Mouse (Mus musculus) liver, embryonic 12.5 days (tissue): Measurements from ENCODE around the gene Exosc10. TPM values are rescaled to one million over a fixed set of nuclear protein-coding genes. Genes with fewer than 3 reads are reported as not detected.

Experiments used
- ATAC-seq: fragments of 200-750 bp; cut with Nextera tagmentation; 2 replicates; pipeline ENCODE4 v1.8.0; 2017; ENCODE audit warnings: moderate number of reproducible peaks, mild to moderate bottlenecking, moderate library complexity
- H3K27ac ChIP-seq: fragments of 300-500 bp; sonication (generic); 2 replicates; pipeline ENCODE4 v1.5.1; 2016; ENCODE audit warnings: mild to moderate bottlenecking
- H3K27me3 ChIP-seq: fragments of 300-500 bp; sonication (generic); replicated peaks from 2 replicates; pipeline ENCODE4 v1.6.1; 2016; ENCODE audit warnings: mild to moderate bottlenecking, moderate library complexity
- H3K36me3 ChIP-seq: fragments of 300-500 bp; sonication (generic); 2 replicates; pipeline ENCODE4 v1.6.1; 2016; ENCODE audit warnings: mild to moderate bottlenecking, moderate library complexity
- H3K4me1 ChIP-seq: fragments of 300-500 bp; sonication (generic); 2 replicates; pipeline ENCODE4 v1.6.1; 2016
- H3K4me2 ChIP-seq: fragments of 300-500 bp; sonication (generic); 2 replicates; pipeline ENCODE4 v1.6.1; 2016; ENCODE audit warnings: mild to moderate bottlenecking, moderate library complexity
- H3K4me3 ChIP-seq: fragments of 300-500 bp; sonication (generic); 2 replicates; pipeline ENCODE4 v1.5.1; 2016; ENCODE audit warnings: mild to moderate bottlenecking, moderate library complexity
- H3K9ac ChIP-seq: fragments of 300-500 bp; sonication (generic); 2 replicates; pipeline ENCODE4 v1.6.1; 2016; ENCODE audit warnings: mild to moderate bottlenecking, moderate library complexity
- H3K9me3 ChIP-seq: fragments of 300-500 bp; sonication (generic); replicated peaks from 2 replicates; pipeline ENCODE4 v1.6.1; 2016; ENCODE audit warnings: mild to moderate bottlenecking, moderate library complexity
- WGBS: fragments of 180-500 bp; shearing (Covaris S2); methylation state at CpG from one replicate; pipeline ENCODE4 v1.1.7; 2016; ENCODE audit not compliant: insufficient replicate concordance; 5-methylcytosine and 5-hydroxymethylcytosine counted together
- polyA plus RNA-seq: library from polyadenylated mRNA; unstranded; fragments of >200 nt; fragmentation: Nextera tagmentation; extraction: Ambion mirVana; gene quantifications from 2 replicates; pipeline ENCODE4 v1.2.1, GENCODE M21; 2016

The Exosc10 gene
- polyA plus RNA-seq, 1 experiment from 2014 or later, result 64.2 TPM

GRCm38 (mm10) chr4:148580765-148581164 is 22.5 kb downstream of the Exosc10 start:
- H3K9me3 ChIP-seq, result no peaks in the 10 kb centered on the region
- 0 out of 2 replicates have a peak, but pooled peaks have one; percentile 9 for ATAC-seq
- H3K36me3 ChIP-seq, result peaks cover 75% of the 10 kb centered on the region
- no peak overlapping the region for H3K4me3 ChIP-seq
- H3K9ac ChIP-seq, result no peak overlapping the region
- no peak overlapping the region for H3K27ac ChIP-seq
- H3K4me2 ChIP-seq, result no peak overlapping the region
- H3K27me3 ChIP-seq, result no peaks in the 10 kb centered on the region
- peaks cover 24% of the 10 kb centered on the region for H3K4me1 ChIP-seq
- 86% methylated on average over 9 of the region's 9 CpGs for WGBS

GRCm38 (mm10) chr4:148581422-148581821 is 23.2 kb downstream of the Exosc10 start:
- H3K4me1 ChIP-seq, result peaks cover 29% of the 10 kb centered on the region
- H3K9ac ChIP-seq, result no peak overlapping the region
- peaks cover 69% of the 10 kb centered on the region for H3K36me3 ChIP-seq
- no peak overlapping the region for H3K4me3 ChIP-seq
- H3K27ac ChIP-seq, result no peak overlapping the region
- H3K4me2 ChIP-seq, result no peak overlapping the region
- WGBS, result 82% methylated on average over 5 of the region's 5 CpGs
- H3K27me3 ChIP-seq, result no peaks in the 10 kb centered on the region
- H3K9me3 ChIP-seq, result no peaks in the 10 kb centered on the region
- ATAC-seq, result peak; percentile 36; the same call in 1 of the 2 replicates

- Histone ChIP-seq H3K9me3 (no peaks in the 10 kb centered on the region), H3K27me3 (no peaks in the 10 kb centered on the region), H3K27ac (no peak overlapping the region), H3K4me1 (peaks cover 43% of the 10 kb centered on the region), H3K9ac (no peak overlapping the region), H3K36me3 (peaks cover 50% of the 10 kb centered on the region), H3K4me2 (no peak overlapping the region), H3K4me3 (no peak overlapping the region)
- WGBS, result 11% methylated on average over 4 of the region's 4 CpGs
- ATAC-seq, result peak; percentile 26; the same call in 1 of the 2 replicates
Measured at GRCm38 (mm10) chr4:148583257-148583656, 25.0 kb downstream of the Exosc10 start.

GRCm38 (mm10) chr4:148586648-148587047 is 28.4 kb downstream of the Exosc10 start:
- H3K36me3 ChIP-seq, result peaks cover 16% of the 10 kb centered on the region
- no peak overlapping the region for H3K27ac ChIP-seq
- H3K9me3 ChIP-seq, result no peaks in the 10 kb centered on the region
- H3K27me3 ChIP-seq, result no peaks in the 10 kb centered on the region
- no peak overlapping the region for H3K4me3 ChIP-seq
- no peak overlapping the region for H3K4me2 ChIP-seq
- peaks cover 61% of the 10 kb centered on the region for H3K4me1 ChIP-seq
- no peak overlapping the region for H3K9ac ChIP-seq
- WGBS, result 16% methylated on average over 9 of the region's 9 CpGs
- ATAC-seq, result no peak

GRCm38 (mm10) chr4:148588793-148589192 is 30.6 kb downstream of the Exosc10 start:
- Histone ChIP-seq H3K9ac (no peak overlapping the region), H3K36me3 (peaks cover 17% of the 10 kb centered on the region), H3K27ac (no peak overlapping the region), H3K4me3 (no peak overlapping the region), H3K9me3 (no peaks in the 10 kb centered on the region), H3K4me2 (no peak overlapping the region), H3K4me1 (peaks cover 61% of the 10 kb centered on the region), H3K27me3 (no peaks in the 10 kb centered on the region)
- WGBS, result 64% methylated on average over 9 of the region's 9 CpGs
- ATAC-seq, result no peak

- Histone ChIP-seq H3K9me3 (no peaks in the 10 kb centered on the region), H3K4me2 (no peak overlapping the region), H3K4me3 (no peak overlapping the region), H3K36me3 (peaks cover 25% of the 10 kb centered on the region), H3K4me1 (peaks cover 62% of the 10 kb centered on the region), H3K9ac (no peak overlapping the region), H3K27me3 (no peaks in the 10 kb centered on the region), H3K27ac (no peak overlapping the region)
- WGBS, result 82% methylated on average over 6 of the region's 8 CpGs
- ATAC-seq, result no peak
Measured at GRCm38 (mm10) chr4:148589565-148589964, 31.3 kb downstream of the Exosc10 start.

- Histone ChIP-seq H3K4me2 (peak overlapping the region; percentile 98), H3K4me1 (peaks cover 61% of the 10 kb centered on the region), H3K27me3 (no peaks in the 10 kb centered on the region), H3K36me3 (peaks cover 35% of the 10 kb centered on the region), H3K4me3 (peak overlapping the region; percentile 93), H3K27ac (peak overlapping the region; percentile 78), H3K9ac (peak overlapping the region; percentile 90), H3K9me3 (no peaks in the 10 kb centered on the region)
- WGBS, result 4% methylated on average over 18 of the region's 18 CpGs
- no peak for ATAC-seq
Measured at GRCm38 (mm10) chr4:148590421-148591170, 32.4 kb downstream of the Exosc10 start.

GRCm38 (mm10) chr4:148591171-148591630 is 33.0 kb downstream of the Exosc10 start, which contains the start of gene Srm:
Srm (plus strand) TSS chr4:148591503.
- 0% methylated on average over 37 of the region's 50 CpGs for WGBS
- H3K4me3 ChIP-seq, result peak within 1 kb of the TSS; percentile 93
- peak; percentile 98 for ATAC-seq

GRCm38 (mm10) chr4:148591637-148592380 is 33.6 kb downstream of the Exosc10 start:
- H3K9ac ChIP-seq, result peak overlapping the region; percentile 90
- H3K27me3 ChIP-seq, result no peaks in the 10 kb centered on the region
- H3K4me2 ChIP-seq, result peak overlapping the region; percentile 98
- peaks cover 47% of the 10 kb centered on the region for H3K36me3 ChIP-seq
- under 1% methylated on average over 53 of the region's 53 CpGs for WGBS
- peak overlapping the region; percentile 78 for H3K27ac ChIP-seq
- H3K4me1 ChIP-seq, result peaks cover 52% of the 10 kb centered on the region
- no peaks in the 10 kb centered on the region for H3K9me3 ChIP-seq
- H3K4me3 ChIP-seq, result peak overlapping the region; percentile 93
- ATAC-seq, result peak; percentile 50

More at GRCm38 (mm10) chr4:148591171-148591630, 33.0 kb downstream of the Exosc10 start, which contains the start of gene Srm:
- peak within 1 kb of the TSS; percentile 78 for H3K27ac ChIP-seq
- H3K36me3 ChIP-seq, result peaks cover 41% of the 10 kb centered on the region
- H3K4me2 ChIP-seq, result peak within 1 kb of the TSS; percentile 98
- no peaks in the 10 kb centered on the region for H3K27me3 ChIP-seq
- H3K9me3 ChIP-seq, result no peaks in the 10 kb centered on the region
- peaks cover 58% of the 10 kb centered on the region for H3K4me1 ChIP-seq
- peak within 1 kb of the TSS; percentile 90 for H3K9ac ChIP-seq

- ATAC-seq, result no peak
- Histone ChIP-seq H3K4me1 (peaks cover 41% of the 10 kb centered on the region), H3K27ac (no peak overlapping the region), H3K9me3 (0 out of 2 replicates have a peak, but pooled peaks cover 4% of the 10 kb centered on the region), H3K4me2 (peak overlapping the region; percentile 98; the same call in 1 of the 2 replicates), H3K27me3 (no peaks in the 10 kb centered on the region), H3K4me3 (no peak overlapping the region), H3K36me3 (peaks cover 69% of the 10 kb centered on the region), H3K9ac (no peak overlapping the region)
- whole genome bisulfite sequencing, result 83% methylated on average over 11 of the region's 11 CpGs
Measured at GRCm38 (mm10) chr4:148593996-148594395, 35.8 kb downstream of the Exosc10 start.

- peaks cover 36% of the 10 kb centered on the region for H3K4me1 ChIP-seq
- peaks cover 75% of the 10 kb centered on the region for H3K36me3 ChIP-seq
- WGBS, result 76% methylated on average over 6 of the region's 6 CpGs
- no peak for ATAC-seq
- no peak overlapping the region for H3K4me3 ChIP-seq
- H3K9ac ChIP-seq, result no peak overlapping the region
- H3K4me2 ChIP-seq, result no peak overlapping the region
- H3K27ac ChIP-seq, result no peak overlapping the region
- H3K27me3 ChIP-seq, result no peaks in the 10 kb centered on the region
- 0 out of 2 replicates have a peak, but pooled peaks cover 5% of the 10 kb centered on the region for H3K9me3 ChIP-seq
Measured at GRCm38 (mm10) chr4:148595916-148596315, 37.7 kb downstream of the Exosc10 start.

- no peak for ATAC-seq
- Histone ChIP-seq H3K27ac (no peak overlapping the region), H3K36me3 (peaks cover 75% of the 10 kb centered on the region), H3K4me2 (no peak overlapping the region), H3K9ac (no peak overlapping the region), H3K4me1 (peaks cover 36% of the 10 kb centered on the region), H3K9me3 (0 out of 2 replicates have a peak, but pooled peaks cover 5% of the 10 kb centered on the region), H3K27me3 (no peaks in the 10 kb centered on the region), H3K4me3 (no peak overlapping the region)
- 79% methylated on average over 3 of the region's 3 CpGs for WGBS
Measured at GRCm38 (mm10) chr4:148596731-148597130, 38.5 kb downstream of the Exosc10 start.
